Mouse (Mus musculus) ES-E14 (cell line): ENCODE data around the gene Tmem140. TPM values are rescaled to one million over a fixed set of nuclear protein-coding genes. Genes with fewer than 3 reads are reported as not detected.

Experiments used
- DNase-seq: peaks from one replicate; pipeline ENCODE4 v3.0.0-alpha.2; 2013; ENCODE audit warnings: low read depth, low spot score
- H3K27ac ChIP-seq: 2 replicates; pipeline ENCODE4 v1.5.1; 2012; ENCODE audit warnings: low read depth, mild to moderate bottlenecking, low read length, moderate library complexity, mixed read lengths; ENCODE audit not compliant: poor library complexity, insufficient read depth, severe bottlenecking
- H3K36me3 ChIP-seq: 2 replicates; pipeline ENCODE4 v1.6.1; 2012; ENCODE audit warnings: mild to moderate bottlenecking, low read length, moderate library complexity, mixed read lengths; ENCODE audit not compliant: control insufficient read depth, poor library complexity, insufficient read depth, severe bottlenecking
- H3K4me1 ChIP-seq, 2 experiments: fragments of 150-350 bp in 1 of 2; sonication (generic) in 1 of 2; 2 replicates each; pipeline ENCODE4 v1.6.1; 2012; ENCODE audit warnings: low read length in 2 of 2, mild to moderate bottlenecking in 1 of 2, mixed read lengths in 1 of 2; ENCODE audit not compliant: control insufficient read depth in 2 of 2, insufficient read depth in 2 of 2, poor library complexity in 1 of 2
- H3K4me3 ChIP-seq, 2 experiments: fragments of 150-350 bp in 1 of 2; sonication (generic) in 1 of 2; 2 replicates each; pipeline ENCODE4 v1.5.1; 2012; ENCODE audit warnings: low read length in 2 of 2, low read depth in 1 of 2, mild to moderate bottlenecking in 1 of 2, mixed read lengths in 1 of 2; ENCODE audit not compliant: insufficient read depth in 1 of 2, poor library complexity in 1 of 2, severe bottlenecking in 1 of 2
- H3K9ac ChIP-seq: 2 replicates; pipeline ENCODE4 v1.6.1; 2012; ENCODE audit warnings: low read depth, mild to moderate bottlenecking, low read length, mixed read lengths; ENCODE audit not compliant: poor library complexity, insufficient read depth, severe bottlenecking
- H3K9me3 ChIP-seq: fragments of 150-350 bp; sonication (generic); 2 replicates; pipeline ENCODE4 v1.6.1; 2012; ENCODE audit warnings: low read depth, mild to moderate bottlenecking, low read length; ENCODE audit not compliant: control insufficient read depth, insufficient read depth
- CHD2 ChIP-seq: IDR thresholded peaks from 2 replicates; pipeline ENCODE4 v1.6.1; 2014; ENCODE audit warnings: mild to moderate bottlenecking, low read depth, low read length, inconsistent platforms
- HCFC1 ChIP-seq: IDR thresholded peaks from 2 replicates; pipeline ENCODE4 v1.6.1; 2012; ENCODE audit warnings: low read length, inconsistent platforms, borderline replicate concordance; ENCODE audit not compliant: insufficient read depth
- MAFK ChIP-seq: IDR thresholded peaks from 2 replicates; pipeline ENCODE4 v1.6.1; 2014; ENCODE audit warnings: mild to moderate bottlenecking, low read depth, low read length, inconsistent platforms; ENCODE audit not compliant: insufficient read depth
- ZC3H11A ChIP-seq: IDR thresholded peaks from 2 replicates; pipeline ENCODE4 v1.6.1; 2012; ENCODE audit warnings: low read depth, mild to moderate bottlenecking, inconsistent platforms, low read length, borderline replicate concordance
- ZNF384 ChIP-seq: IDR thresholded peaks from 2 replicates; pipeline ENCODE4 v1.6.1; 2012; ENCODE audit warnings: low read depth, low read length, inconsistent platforms
- in situ Hi-C, 2 experiments: fragments of 600-800 bp; cut with MboI; formaldehyde crosslinking; loops; one replicate each; pipeline ENCODE4 v1.15.1; 2025; ENCODE audit warnings: low sequenced_read_pairs in 2 of 2, inconsistent platforms in 1 of 2; ENCODE audit not compliant: unreplicated experiment in 2 of 2
- total RNA-seq: library from RNA; depleted of rRNA; stranded (reverse); fragments of 300-350 nt; gene quantifications from 2 replicates; pipeline ENCODE4 v1.2.3, GENCODE M21; 2012

The Tmem140 gene
- total RNA-seq, 1 experiment, result 1.8 TPM

- in situ Hi-C loops, result no loop called here
- no peak for TF ChIP-seq HCFC1
- TF ChIP-seq ZNF384, result no peak
- TF ChIP-seq CHD2, result no peak
- no peak for TF ChIP-seq MAFK
- TF ChIP-seq ZC3H11A, result no peak
- peaks cover 24% of the 10 kb centered on the region for H3K36me3 ChIP-seq
- DNase-seq, result no peak
- H3K4me3 ChIP-seq, result no peak overlapping the region
- no peak overlapping the region for H3K27ac ChIP-seq
- no peaks in the 10 kb centered on the region for H3K4me1 ChIP-seq
- H3K9ac ChIP-seq, result no peak overlapping the region
- H3K9me3 ChIP-seq, result no peaks in the 10 kb centered on the region
Measured at GRCm38 (mm10) chr6:34901911-34902444, 39.0 kb downstream of the Tmem140 start.

GRCm38 (mm10) chr6:34902578-34902977 lies 39.6 kb downstream of the Tmem140 start:
- Histone ChIP-seq H3K36me3 (peaks cover 26% of the 10 kb centered on the region), H3K27ac (no peak overlapping the region), H3K4me1 (no peaks in the 10 kb centered on the region), H3K9me3 (no peaks in the 10 kb centered on the region), H3K9ac (no peak overlapping the region), H3K4me3 (no peak overlapping the region)
- TF ChIP-seq CHD2 (no peak), MAFK (no peak), HCFC1 (no peak), ZC3H11A (no peak), ZNF384 (no peak)
- in situ Hi-C loops, result no loop called here
- DNase-seq, result no peak

DNA sequence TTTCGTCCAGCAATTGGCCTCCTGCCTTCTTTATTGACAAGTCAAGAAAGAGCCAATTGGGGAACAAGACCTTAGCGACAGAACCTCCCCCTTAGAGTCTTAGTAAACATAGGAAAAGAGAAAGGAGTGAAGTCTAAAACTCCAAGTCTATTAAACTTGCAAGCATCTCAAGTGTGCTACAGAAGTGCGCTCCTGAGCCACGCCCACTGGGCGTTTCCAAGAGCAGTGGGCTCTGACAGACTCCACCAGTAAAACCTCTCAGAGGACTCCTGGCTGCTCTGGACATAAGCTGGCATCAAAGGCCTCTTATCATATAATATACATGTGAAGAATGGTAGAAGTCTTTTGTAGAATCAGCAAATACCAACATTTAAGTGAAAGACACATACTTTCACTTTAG lies 40.5 kb downstream of the Tmem140 start:
- Histone ChIP-seq H3K4me1 (no peaks in the 10 kb centered on the region), H3K9ac (no peak overlapping the region), H3K36me3 (peaks cover 27% of the 10 kb centered on the region), H3K9me3 (no peaks in the 10 kb centered on the region), H3K4me3 (no peak overlapping the region), H3K27ac (no peak overlapping the region)
- no peak for DNase-seq
- TF ChIP-seq HCFC1 (no peak), ZNF384 (no peak), CHD2 (no peak), MAFK (no peak), ZC3H11A (no peak)
- in situ Hi-C loops, result no loop called here

- in situ Hi-C loops, result no loop called here
- H3K4me1 ChIP-seq, result no peaks in the 10 kb centered on the region
- H3K9ac ChIP-seq, result no peak overlapping the region
- H3K4me3 ChIP-seq, result no peak overlapping the region
- no peak for TF ChIP-seq ZC3H11A
- no peak for TF ChIP-seq HCFC1
- no peak for TF ChIP-seq MAFK
- no peak for TF ChIP-seq ZNF384
- TF ChIP-seq CHD2, result no peak
- DNase-seq, result no peak
- no peak overlapping the region for H3K27ac ChIP-seq
- H3K9me3 ChIP-seq, result no peaks in the 10 kb centered on the region
- H3K36me3 ChIP-seq, result peaks cover 26% of the 10 kb centered on the region
Measured at GRCm38 (mm10) chr6:34903851-34904250, 40.9 kb downstream of the Tmem140 start.

- no peak overlapping the region for H3K27ac ChIP-seq
- no peak for TF ChIP-seq HCFC1
- no peak for TF ChIP-seq CHD2
- no peak for TF ChIP-seq MAFK
- no peak for TF ChIP-seq ZC3H11A
- TF ChIP-seq ZNF384, result no peak
Measured at GRCm38 (mm10) chr6:34904361-34904760, 41.4 kb downstream of the Tmem140 start.

More at GRCm38 (mm10) chr6:34904361-34904760, 41.4 kb downstream of the Tmem140 start:
- peaks cover 23% of the 10 kb centered on the region for H3K36me3 ChIP-seq
- H3K9ac ChIP-seq, result no peak overlapping the region
- no peaks in the 10 kb centered on the region for H3K9me3 ChIP-seq
- no peaks in the 10 kb centered on the region for H3K4me1 ChIP-seq
- no peak overlapping the region for H3K4me3 ChIP-seq
- in situ Hi-C loops, result no loop called here
- no peak for DNase-seq
